Mouse (Mus musculus) layer of hippocampus, postnatal 25 days (tissue): Measurements from ENCODE around the gene Sh3kbp1. TPM values are rescaled to one million over a fixed set of nuclear protein-coding genes. Genes with fewer than 3 reads are reported as not detected.

Experiments
- DNase-seq, 2 experiments: peaks; one replicate each; pipeline ENCODE4 v3.0.0; 2022; ENCODE audit warnings: mixed read lengths in 2 of 2, low spot score in 1 of 2; ENCODE audit errors: extremely low spot score in 1 of 2
- total RNA-seq, 2 experiments: library from RNA; stranded (reverse); gene quantifications; 2 replicates each; pipeline ENCODE4 v1.2.3; 2021

Gene Sh3kbp1
- total RNA-seq, 2 experiments from 2014 or later: 37.0 to 39.4 TPM

DNA sequence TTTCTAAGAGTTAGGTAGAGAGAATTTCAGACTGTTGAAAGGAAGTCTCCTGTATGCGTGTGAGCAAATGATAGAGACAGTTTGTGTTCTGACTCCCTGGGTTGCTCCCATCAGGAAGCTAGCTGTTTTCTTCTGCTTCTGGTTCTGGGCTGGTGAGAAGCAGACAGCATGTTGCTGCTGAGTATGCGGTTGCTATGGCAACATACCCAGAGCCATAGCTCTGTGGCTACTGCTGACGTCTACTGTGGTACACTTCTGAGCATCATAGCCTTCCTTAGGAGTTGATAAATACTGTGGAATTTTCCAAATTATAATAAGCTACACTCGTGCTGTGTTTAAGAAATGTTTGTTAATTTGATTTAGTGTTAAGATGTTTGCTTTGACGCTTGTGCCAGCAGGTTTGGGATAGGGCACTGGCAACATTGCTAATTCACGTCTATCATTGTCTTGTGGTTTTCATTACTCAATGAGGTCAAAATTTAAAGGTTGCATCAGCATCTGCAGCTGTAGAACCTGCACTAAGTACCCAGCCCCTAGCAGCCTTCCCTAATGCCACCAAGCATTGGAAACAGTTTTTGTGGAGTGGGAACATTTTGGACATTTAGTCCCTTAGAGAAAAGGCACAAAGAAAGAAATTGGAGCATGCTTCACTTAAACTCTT lies 202.2 kb downstream of the Sh3kbp1 start:
- no peak for DNase-seq

- DNase-seq: no peak
These were observed 204.1 kb downstream of the Sh3kbp1 start for GRCm38 (mm10) chrX:159831176-159831575.

- no peak for DNase-seq
These were observed 208.2 kb downstream of the Sh3kbp1 start for GRCm38 (mm10) chrX:159835239-159835638.

GRCm38 (mm10) chrX:159837379-159837778 lies 210.3 kb downstream of the Sh3kbp1 start:
- peak; percentile 27 to 28 for DNase-seq

- no peak for DNase-seq
These were observed 212.7 kb downstream of the Sh3kbp1 start for GRCm38 (mm10) chrX:159839786-159840185.

DNA sequence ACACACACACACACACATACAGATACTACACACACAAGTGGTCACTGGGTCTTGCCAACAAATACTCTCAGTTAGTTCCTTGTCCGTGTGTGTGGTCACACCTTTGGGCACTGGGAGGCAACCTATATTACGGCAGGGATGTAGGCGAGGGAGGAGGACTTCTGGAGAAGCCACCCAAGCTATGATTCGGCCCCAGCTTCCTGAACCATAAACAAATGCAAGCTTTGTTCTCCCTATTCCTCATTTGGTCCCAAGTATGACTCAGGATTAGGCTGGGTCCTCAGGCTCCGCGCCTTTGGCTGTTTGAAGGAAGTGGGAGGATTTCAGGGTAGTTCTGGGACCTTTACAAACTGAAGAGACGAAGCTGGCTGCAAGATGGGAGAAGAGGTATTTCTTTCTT lies 213.2 kb downstream of the Sh3kbp1 start:
- DNase-seq: no peak

DNA sequence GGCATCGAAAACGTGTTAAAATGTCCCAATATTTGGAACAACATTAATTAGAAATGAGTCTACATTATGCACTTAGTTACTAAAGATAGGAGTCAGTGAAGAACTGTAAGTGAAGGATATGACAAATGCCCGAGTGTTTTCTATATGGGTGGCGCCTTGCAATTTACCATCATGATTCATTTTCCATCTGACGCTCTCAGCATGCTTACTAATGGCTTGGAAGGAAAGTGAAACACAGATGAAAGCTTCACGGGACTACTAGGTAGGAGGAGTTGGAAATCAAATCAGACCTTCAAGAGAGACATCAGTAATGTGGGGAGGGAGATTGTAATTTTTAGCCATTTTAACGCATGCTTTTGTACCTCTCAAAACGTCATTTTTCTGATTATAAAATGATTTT lies 223.7 kb downstream of the Sh3kbp1 start:
- DNase-seq: no peak

DNA sequence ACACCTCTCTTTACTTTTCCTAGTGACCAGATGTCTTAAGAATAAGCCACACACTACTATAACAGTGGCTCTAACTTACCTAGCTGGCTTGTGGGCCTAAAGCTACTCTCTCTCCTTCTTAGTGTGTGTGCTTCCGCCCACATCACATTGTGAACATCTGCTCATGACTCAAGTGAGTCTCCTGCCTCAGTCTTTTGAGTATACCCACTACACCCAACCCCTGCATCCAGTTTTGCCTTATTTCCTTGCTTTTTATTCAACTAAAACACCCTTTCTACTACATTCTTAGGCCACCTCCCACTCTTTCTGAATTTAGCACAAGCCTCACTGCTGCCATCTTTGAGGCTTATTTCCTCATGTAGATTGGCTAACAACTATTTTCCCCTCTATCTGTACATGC lies 229.8 kb downstream of the Sh3kbp1 start:
- no peak for DNase-seq

GRCm38 (mm10) chrX:159858126-159858525 lies 231.1 kb downstream of the Sh3kbp1 start:
- no peak for DNase-seq

- no peak for DNase-seq
These were observed 233.9 kb downstream of the Sh3kbp1 start for GRCm38 (mm10) chrX:159860841-159861530.

DNA sequence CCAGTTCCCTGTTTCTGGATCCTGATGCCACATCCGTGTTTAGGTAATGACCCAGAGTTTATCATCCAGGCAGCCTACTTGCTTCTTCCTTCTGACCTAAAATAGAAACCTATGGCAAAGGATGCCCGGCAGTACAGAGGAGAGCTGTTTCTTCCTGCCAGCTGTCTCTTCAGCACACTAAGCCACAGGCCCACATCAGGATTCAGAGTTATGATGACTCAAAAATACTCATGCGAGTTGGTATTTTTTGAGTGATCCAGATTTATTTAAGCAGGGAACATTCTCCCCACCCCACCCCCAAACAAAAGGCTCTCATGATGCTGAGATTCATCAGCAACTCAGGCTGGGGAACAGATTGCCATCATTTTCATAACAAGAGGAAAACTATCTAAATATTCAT lies 240.6 kb downstream of the Sh3kbp1 start:
- no peak for DNase-seq

DNA sequence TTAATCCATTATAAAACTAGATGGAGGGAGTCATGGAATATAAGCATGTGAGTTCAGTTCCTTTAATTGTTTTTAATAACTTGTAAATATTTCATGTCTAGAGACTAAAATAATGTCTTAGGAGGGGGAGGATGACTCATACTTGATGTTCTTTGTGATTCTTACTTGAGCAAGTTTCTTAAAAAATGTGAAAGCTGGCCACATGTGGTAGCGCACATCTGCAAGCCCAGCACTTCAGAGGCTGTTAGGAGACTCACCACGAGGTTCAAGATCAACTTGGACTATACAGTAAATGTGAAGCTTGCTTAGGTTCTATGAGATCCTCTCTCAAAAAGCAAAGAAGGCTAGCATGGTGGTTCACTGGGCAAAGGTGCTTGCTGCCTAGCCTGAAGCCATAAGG lies 245.4 kb downstream of the Sh3kbp1 start:
- DNase-seq: no peak

DNA sequence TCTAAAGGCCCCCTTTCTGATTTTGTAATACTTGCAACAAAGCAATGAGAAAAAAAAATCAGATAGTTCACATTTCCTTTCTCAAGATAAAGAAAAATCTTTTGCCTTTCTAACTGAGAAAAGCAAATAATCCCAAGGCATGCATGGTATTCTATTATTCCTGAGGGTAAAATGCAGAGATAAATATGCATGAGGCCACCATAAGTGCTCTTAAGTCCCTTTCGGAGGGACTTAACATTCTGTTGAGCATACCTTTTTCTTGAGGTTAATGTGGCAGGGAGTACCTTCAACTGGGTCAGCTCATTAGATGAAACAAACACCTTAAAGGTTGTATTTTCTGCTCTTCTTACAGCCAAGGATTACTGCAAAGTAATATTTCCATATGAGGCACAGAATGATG lies 250.7 kb downstream of the Sh3kbp1 start:
- DNase-seq: no peak

DNA sequence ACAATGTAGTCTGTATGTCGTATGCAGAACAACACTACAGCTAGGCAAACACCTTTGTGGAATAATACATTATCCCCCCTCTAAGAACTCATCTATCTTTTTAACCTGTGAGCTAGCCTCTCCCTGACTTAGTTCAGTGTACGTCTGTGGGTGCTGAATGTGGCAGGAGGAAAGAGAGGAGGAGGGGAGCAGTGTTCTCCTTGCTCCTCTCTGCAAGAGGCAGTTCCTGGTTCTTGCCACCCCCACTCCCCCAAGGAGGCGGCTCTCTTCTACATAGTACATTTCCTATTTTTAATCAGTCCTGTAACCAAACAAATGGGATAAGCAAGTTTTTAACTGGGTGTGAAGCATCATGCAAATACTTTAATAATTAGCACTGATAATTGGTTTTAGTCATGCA lies 252.4 kb downstream of the Sh3kbp1 start:
- DNase-seq: no peak

- no peak for DNase-seq
These were observed 254.5 kb downstream of the Sh3kbp1 start for GRCm38 (mm10) chrX:159881576-159881975.

DNA sequence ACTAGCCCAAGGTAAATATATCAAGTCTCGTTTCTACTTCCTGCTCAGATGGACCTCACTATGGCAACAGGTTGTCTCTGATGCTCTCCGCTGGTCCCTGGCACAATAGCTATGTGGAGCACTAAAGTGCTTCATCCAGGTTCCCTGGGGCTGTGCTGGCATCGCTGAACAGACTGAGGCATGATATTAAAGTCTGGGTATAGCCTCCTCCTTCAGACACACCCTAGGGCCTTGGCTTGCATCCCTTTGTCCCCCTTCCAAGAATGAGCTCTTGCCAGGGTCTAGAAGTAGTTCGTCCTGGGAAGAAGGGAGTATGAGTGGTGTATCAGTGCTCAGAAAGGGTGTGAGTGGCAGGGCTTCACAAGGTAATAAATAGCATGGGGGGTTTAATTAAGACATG lies 269.5 kb downstream of the Sh3kbp1 start:
- no peak for DNase-seq

DNA sequence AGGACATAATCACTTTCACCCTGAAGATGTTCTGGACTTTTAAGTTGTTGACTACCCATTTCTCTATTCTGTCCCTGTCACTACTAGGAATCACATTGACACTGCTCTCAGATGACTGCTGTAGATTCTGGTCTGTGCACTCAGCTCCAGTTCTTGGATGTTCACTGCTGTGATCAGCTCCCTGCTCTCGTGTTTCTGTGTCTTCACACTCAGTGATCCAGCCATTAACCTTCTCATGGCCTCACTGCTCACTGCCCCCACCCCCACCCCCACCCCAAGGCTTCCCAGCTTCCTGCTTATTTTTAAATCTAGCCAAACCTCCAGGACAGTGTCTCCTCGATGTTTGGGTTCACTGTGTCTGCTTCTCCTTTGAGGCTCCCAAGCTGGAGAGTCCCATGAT lies 271.0 kb downstream of the Sh3kbp1 start:
- no peak for DNase-seq

- no peak for DNase-seq
These were observed 272.0 kb downstream of the Sh3kbp1 start for GRCm38 (mm10) chrX:159899121-159899520.

DNA sequence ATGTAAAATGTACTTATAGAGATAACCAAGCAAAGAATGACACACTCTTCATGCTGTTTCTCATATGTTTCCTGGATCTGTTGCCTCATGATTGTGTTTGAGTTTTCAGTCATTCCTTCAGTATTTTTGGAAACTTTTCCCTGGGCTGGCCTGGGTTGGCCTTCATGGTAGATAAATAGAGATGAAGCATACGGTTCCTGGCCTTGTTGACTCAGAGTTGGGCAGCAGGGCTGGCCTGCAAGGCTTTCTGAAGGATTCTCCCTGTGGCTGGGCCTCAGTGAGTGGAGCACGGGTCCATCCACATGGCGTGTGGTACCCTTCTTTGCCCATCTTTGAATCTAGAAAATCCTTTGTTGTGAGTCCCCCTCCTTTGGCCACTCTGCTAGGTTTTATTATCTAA lies 276.3 kb downstream of the Sh3kbp1 start:
- DNase-seq: no peak

DNA sequence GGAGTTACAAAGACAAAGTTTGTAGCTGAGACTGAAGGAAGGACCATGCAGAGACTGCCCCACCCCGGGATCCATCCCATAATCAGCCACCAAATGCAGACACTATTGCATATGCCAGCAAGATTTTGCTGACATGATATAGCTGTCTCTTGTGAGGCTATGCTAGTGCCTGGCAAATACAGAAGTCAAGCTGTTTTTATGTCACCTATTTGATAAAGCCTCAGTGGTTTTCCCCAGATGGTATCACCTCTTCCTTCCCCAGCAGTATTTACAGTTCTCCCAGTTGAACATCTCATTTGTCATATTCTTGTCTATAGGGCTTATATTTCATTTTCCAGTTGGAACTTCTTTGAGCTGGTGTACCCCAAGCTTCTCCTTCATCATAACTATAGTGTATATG lies 280.6 kb downstream of the Sh3kbp1 start:
- DNase-seq: no peak

DNA sequence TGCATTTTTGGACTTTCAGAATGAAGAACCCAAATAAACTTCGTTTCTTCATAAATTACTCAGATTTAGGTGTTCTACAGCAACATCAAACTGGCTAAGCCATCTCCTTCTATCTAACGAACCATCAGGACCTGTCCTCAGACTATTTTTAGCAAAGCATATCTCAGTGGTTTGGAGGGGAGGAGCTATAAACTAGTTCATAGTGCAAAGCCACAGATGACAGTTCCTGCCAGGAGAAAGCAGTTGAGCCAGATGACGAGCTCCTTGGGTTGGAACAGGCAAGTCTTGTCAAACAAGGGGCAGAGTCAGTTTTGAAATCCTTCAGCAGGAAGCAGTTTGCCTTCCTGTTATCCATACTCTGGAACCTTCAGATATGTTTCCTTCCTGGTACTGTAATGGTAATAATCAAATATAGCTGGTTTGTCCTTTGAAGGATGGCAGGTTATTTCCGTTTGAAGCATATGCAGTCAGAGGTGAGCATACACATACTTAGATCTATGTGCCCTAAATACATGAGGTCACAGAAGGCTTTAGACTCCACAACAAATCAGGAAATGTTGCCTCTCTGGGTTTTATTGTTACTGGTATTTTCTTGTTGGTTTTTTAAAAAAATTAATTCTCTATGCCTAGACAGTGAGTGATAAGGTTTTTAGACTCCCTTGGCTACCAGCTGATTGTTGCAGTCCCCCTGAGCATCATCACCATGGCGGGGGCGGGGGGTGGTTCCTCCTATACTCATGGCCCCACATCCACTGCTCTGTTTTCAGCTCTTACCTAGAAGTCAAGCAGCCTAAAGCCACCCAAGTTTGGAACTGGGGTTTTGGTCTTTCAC lies 282.6 kb downstream of the Sh3kbp1 start:
- no peak for DNase-seq
